Mouse (Mus musculus) small intestine, adult 2 months (tissue): ENCODE results near the gene Gm2381.
"Not testable (repeated sequence)": the region's sequence is repeated elsewhere in the genome, so short reads cannot be mapped to it uniquely, and the experiment has no call there.

Experiments
- CTCF ChIP-seq: fragments of 200-500 bp; IDR thresholded peaks from 2 replicates; pipeline ENCODE4 v1.5.1; 2012; ENCODE audit warnings: low read depth, mild to moderate bottlenecking, control low read depth, inconsistent platforms, low read length, moderate library complexity, mixed read lengths; ENCODE audit not compliant: insufficient replicate concordance, insufficient read length; ENCODE audit errors: extremely low read depth
- POLR2A ChIP-seq: fragments of 200-500 bp; IDR thresholded peaks from 2 replicates; pipeline ENCODE4 v1.6.1; 2012; ENCODE audit warnings: low read depth, mild to moderate bottlenecking, control low read depth, inconsistent platforms, low read length, moderate library complexity

DNA sequence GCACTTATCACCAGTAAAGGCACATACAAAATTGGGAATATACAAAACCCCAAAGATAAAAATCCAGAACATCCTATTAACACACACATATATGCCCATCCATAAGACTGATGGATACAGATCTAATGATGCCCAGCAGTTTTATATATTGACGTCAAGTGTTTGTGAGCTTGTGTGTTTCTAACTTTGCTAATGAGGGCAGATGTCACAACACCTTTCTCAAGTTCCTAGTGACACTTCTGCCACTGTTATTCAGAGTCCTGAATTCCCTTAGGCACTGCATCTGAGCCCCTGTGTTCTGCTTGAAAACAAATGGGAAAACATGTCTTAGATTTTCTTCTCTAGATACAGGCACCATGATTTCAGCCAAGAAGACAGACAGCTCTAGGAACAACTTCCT lies 73.6 kb downstream of the Gm2381 start, which contains the start of gene Vmn2r62:
- TF ChIP-seq POLR2A, CTCF: not testable (repeated sequence)
